Mouse (Mus musculus) layer of hippocampus, adult 2 months (tissue): ENCODE results near the gene Rapgef4. TPM values are rescaled to one million over a fixed set of nuclear protein-coding genes. Genes with fewer than 3 reads are reported as not detected.

Source experiments
- DNase-seq, 2 experiments: peaks; one replicate each; pipeline ENCODE4 v3.0.0; 2022; ENCODE audit warnings: low spot score in 2 of 2
- H3K27ac ChIP-seq: fragments of 200-600 bp; 2 replicates; pipeline ENCODE4 v1.8.1; 2022
- H3K4me3 ChIP-seq: fragments of 200-600 bp; 2 replicates; pipeline ENCODE4 v1.8.1; 2022; ENCODE audit warnings: mild to moderate bottlenecking
- CTCF ChIP-seq: fragments of 200-600 bp; conservative IDR thresholded peaks from 2 replicates; pipeline ENCODE4 v1.8.1; 2022; ENCODE audit warnings: antibody characterized with exemption, mild to moderate bottlenecking, moderate library complexity
- total RNA-seq, 2 experiments: library from RNA; stranded (reverse); gene quantifications; 2 replicates each; pipeline ENCODE4 v1.2.3; 2021

The Rapgef4 gene
- total RNA-seq, 2 experiments from 2014 or later: 381 TPM

- TF ChIP-seq CTCF: no peak
- no peak for DNase-seq
- no peak overlapping the region for H3K4me3 ChIP-seq
- H3K27ac ChIP-seq: no peak overlapping the region; the same call in 1 of the 2 replicates
Measured at GRCm38 (mm10) chr2:72074999-72075561, 94.0 kb downstream of the Rapgef4 start.

GRCm38 (mm10) chr2:72077490-72078139, 96.6 kb downstream of the Rapgef4 start:
- H3K27ac ChIP-seq: no peak overlapping the region
- no peak for TF ChIP-seq CTCF
- no peak overlapping the region for H3K4me3 ChIP-seq
- DNase-seq: no peak

DNA sequence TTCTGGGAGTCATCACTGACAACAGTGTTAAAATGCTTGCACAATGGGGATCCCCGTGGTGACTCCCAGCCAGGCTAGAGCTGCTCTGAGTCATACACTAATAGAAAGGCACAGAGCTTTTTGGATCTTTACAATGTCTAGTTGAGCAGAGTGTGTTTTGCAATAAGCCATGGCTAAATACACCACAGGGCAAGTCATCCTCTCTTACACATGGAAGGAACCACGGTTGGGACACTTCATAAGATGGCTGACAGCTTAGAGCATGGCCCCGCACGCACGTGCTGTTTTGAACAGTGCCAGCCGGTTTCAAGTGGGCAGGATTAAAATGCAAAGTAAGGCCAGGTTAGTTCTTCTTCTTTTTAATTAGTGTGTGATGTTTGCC, 97.1 kb downstream of the Rapgef4 start:
- no peak overlapping the region for H3K4me3 ChIP-seq
- no peak for TF ChIP-seq CTCF
- DNase-seq: no peak
- no peak overlapping the region for H3K27ac ChIP-seq

- DNase-seq: no peak
- Histone ChIP-seq H3K27ac (no peak overlapping the region), H3K4me3 (no peak overlapping the region)
- no peak for TF ChIP-seq CTCF
Measured at GRCm38 (mm10) chr2:72079110-72079509, 98.1 kb downstream of the Rapgef4 start.

GRCm38 (mm10) chr2:72082846-72083245, 101.8 kb downstream of the Rapgef4 start:
- DNase-seq: no peak
- no peak overlapping the region for H3K4me3 ChIP-seq
- TF ChIP-seq CTCF: no peak
- H3K27ac ChIP-seq: no peak overlapping the region

GRCm38 (mm10) chr2:72088886-72089285, 107.8 kb downstream of the Rapgef4 start:
- no peak for DNase-seq
- Histone ChIP-seq H3K27ac (no peak overlapping the region), H3K4me3 (no peak overlapping the region)
- TF ChIP-seq CTCF: no peak

GRCm38 (mm10) chr2:72090061-72090460, 109.0 kb downstream of the Rapgef4 start:
- peak overlapping the region; percentile 28; the same call in 1 of the 2 replicates for H3K27ac ChIP-seq
- no peak for TF ChIP-seq CTCF
- H3K4me3 ChIP-seq: no peak overlapping the region
- no peak for DNase-seq

DNA sequence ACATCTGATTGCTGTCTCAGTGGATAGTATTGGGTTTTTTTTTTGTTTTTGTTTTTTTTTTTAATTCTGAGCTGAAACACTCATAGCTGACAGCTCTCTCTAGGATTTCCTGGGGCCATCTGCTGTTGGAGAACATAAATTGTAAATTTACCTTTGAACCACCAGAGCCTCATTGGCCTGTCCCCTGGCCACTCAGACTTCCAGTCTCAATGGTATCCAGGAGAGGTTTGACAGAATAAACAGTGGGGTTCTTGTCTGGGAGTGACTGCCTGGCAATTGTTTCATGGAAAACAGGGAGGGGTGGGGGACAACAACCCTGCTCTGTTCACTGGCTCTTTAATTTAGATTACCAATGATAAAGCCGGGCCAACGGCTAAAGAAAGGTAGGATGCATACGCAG, 111.0 kb downstream of the Rapgef4 start:
- Histone ChIP-seq H3K27ac (peak overlapping the region; percentile 52), H3K4me3 (no peak overlapping the region)
- no peak for DNase-seq
- no peak for TF ChIP-seq CTCF

GRCm38 (mm10) chr2:72093402-72094037, 112.5 kb downstream of the Rapgef4 start:
- Histone ChIP-seq H3K4me3 (no peak overlapping the region), H3K27ac (peak overlapping the region; percentile 52; the same call in 1 of the 2 replicates)
- no peak for TF ChIP-seq CTCF
- no peak for DNase-seq

DNA sequence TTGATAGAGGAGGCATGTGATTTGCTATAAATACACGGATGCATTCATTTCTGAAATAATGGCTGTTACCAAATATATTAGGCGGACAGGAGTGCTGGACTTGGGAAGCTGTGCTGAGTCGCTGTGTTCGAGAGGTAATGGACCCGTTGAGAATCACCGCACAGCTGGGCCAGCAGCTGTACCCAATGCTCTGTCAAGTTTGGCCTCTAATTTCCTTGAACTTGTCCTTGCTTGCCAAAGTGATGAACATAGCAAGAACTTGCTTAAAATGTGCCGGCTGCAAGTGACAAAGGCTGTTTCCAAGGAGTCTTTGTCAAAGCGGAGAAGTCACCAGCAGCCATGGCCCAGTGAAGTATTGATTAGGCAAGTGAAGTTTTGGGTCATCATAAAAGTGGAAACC, 113.0 kb downstream of the Rapgef4 start:
- DNase-seq: no peak
- H3K4me3 ChIP-seq: no peak overlapping the region
- 0 out of 2 replicates have a peak overlapping the region, but pooled peaks have one; percentile 10 for H3K27ac ChIP-seq
- TF ChIP-seq CTCF: no peak

DNA sequence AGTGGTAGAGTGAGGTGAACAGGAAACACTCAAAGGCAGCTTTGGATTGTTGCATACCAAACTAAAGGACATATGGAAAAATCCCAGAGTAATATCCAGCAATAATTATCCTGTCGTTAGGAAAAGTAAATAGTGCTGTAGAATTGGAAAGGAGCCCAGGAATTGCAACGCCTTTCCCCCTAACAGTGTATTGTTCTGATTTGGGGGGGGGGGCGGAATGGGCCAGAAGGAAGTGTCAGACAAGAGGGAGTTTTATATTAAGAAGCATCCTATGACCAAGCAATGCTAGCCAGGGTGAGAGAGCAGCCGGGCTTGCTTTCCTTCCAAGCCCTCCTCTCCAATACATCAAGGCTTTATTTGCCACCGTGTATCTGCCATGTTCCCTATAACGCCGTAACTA, 113.4 kb downstream of the Rapgef4 start:
- peak overlapping the region; percentile 59; the same call in 1 of the 2 replicates for H3K27ac ChIP-seq
- no peak for TF ChIP-seq CTCF
- no peak for DNase-seq
- no peak overlapping the region for H3K4me3 ChIP-seq

DNA sequence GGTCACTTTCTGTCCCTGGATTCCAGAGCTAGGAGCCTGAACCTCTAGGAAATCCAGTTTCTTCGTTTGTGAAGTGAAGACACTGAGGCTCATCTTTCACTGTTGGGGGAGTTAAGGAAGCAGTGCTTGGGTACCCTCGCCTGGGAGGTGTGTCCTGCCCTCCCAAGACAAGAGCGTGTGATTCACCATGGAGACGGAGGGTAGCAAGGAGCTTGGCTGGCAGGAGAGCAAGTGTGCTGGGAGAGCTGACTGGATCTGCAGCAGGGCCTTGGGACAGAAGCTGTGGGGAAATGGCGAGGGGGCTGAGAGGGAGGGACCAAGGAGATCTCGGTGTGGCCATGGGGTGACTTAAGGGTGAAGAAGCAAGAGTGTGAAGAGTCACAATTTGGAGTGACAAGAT, 114.0 kb downstream of the Rapgef4 start:
- Histone ChIP-seq H3K27ac (peak overlapping the region; percentile 59; the same call in 1 of the 2 replicates), H3K4me3 (no peak overlapping the region)
- TF ChIP-seq CTCF: no peak
- no peak for DNase-seq

DNA sequence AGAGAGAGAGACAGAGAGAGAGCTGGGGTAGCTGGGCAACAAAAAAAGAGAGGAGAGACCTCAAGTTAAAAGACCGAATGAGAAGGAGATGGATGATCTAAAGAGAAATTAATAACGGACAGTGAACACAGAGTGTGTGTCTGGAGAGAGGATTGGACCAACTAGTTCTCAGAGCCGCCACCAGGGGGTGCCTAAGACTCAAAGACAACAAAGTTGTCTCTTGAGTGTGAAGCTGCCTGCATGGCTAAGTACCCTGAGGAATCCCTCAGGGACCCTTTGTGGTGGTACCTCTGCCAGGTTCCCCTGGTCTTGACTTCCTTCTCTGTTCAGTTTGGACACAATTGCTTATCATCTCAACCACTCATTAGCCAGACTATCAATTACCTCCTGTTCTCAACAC, 115.3 kb downstream of the Rapgef4 start:
- no peak for DNase-seq
- H3K27ac ChIP-seq: no peak overlapping the region
- TF ChIP-seq CTCF: peak; percentile 81

DNA sequence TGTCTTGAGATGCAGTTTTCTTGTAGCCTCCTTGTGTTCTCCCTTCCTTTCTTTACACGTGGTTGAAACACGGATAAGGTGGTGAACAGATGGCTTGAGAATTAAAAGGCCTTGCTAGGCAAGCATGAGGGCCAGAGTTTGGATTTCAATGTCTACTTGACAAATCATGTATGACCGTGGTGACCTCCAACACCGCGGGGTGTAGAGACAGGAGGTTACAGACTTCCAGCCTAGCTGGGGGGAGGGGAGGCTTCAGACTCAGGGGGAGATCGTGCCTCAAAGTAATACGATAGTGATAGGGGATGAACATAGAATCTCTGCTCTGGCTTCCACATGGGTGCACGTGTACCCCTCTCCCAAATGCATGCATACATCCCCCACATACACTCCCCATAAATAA, 117.3 kb downstream of the Rapgef4 start:
- no peak overlapping the region for H3K4me3 ChIP-seq
- no peak for TF ChIP-seq CTCF
- DNase-seq: no peak
- H3K27ac ChIP-seq: no peak overlapping the region

More for the DNA sequence above, 115.3 kb downstream of the Rapgef4 start:
- no peak overlapping the region for H3K4me3 ChIP-seq
